In the genomic region with DNA sequence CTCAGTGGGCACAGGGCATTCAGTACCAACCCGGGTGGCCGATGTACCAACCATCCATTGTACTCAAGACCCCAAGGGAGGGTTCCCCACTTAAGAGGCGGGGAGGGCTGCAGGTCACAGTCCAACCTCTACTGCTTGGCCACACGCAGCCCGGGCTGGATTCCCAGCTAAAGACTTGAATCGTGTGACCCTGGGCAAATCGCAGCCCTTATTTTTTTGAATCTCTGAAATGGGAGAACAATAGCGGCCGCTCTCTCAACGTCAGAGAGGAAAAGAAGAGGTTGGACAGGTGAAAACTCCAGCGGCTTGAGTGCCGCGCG, we compare ENCODE assay signal across 7 mouse cellular contexts. TPM values are rescaled to one million over a fixed set of nuclear protein-coding genes. Genes with fewer than 3 reads are reported as not detected.
DNase-seq lines count a peak whose midpoint lies in the region; ATAC-seq lines count a peak whose summit lies in the region.

No protein-coding gene starts in this region.

- DNase-seq in limb, embryonic 10.5 days (ENCODE audit: low spot score), result no peak
- no peak for DNase-seq in ovary, postnatal 14 days (ENCODE audit: low spot score)
- no peak for DNase-seq in thymus, postnatal 4 days

- peaks cover 52% of the 10 kb centered on the region for H3K27me3 ChIP-seq in megakaryocyte, embryonic 14.5 days (replicated peaks)
- 0 out of 2 replicates have a peak, but pooled peaks cover 4% of the 10 kb centered on the region for H3K27me3 ChIP-seq in limb, embryonic 10.5 days (ENCODE audit: low read depth, poor library complexity, severe bottlenecking)
- H3K27me3 ChIP-seq in stomach, embryonic 14.5 days (ENCODE audit: control insufficient read depth, insufficient read depth, low read length), result no peaks in the 10 kb centered on the region

- H3K4me3 ChIP-seq in megakaryocyte, embryonic 14.5 days (replicated peaks), result peak overlapping the region; percentile 96
- peak overlapping the region; percentile 98 for H3K4me3 ChIP-seq in limb, embryonic 10.5 days
- peak overlapping the region; percentile 98 for H3K4me3 ChIP-seq in stomach, embryonic 14.5 days (ENCODE audit: low read depth, low read length)

- no peaks in the 10 kb centered on the region for H3K9me3 ChIP-seq in megakaryocyte, embryonic 14.5 days
- no peaks in the 10 kb centered on the region for H3K9me3 ChIP-seq in limb, embryonic 10.5 days (replicated peaks)
- H3K9me3 ChIP-seq in stomach, embryonic 14.5 days (ENCODE audit: control insufficient read depth, low read depth, low read length), result no peaks in the 10 kb centered on the region

- peak overlapping the region; percentile 97 for H3K9ac ChIP-seq in stomach, embryonic 14.5 days (replicated peaks; ENCODE audit: low read depth, low read length)

- H3K36me3 ChIP-seq in megakaryocyte, embryonic 14.5 days (replicated peaks; ENCODE audit: low read length), result peaks cover 41% of the 10 kb centered on the region
- peaks cover 56% of the 10 kb centered on the region for H3K36me3 ChIP-seq in limb, embryonic 10.5 days
- peaks cover 37% of the 10 kb centered on the region for H3K36me3 ChIP-seq in stomach, embryonic 14.5 days (ENCODE audit: control insufficient read depth, insufficient read depth, low read length)

- peak overlapping the region; percentile 99 for H3K27ac ChIP-seq in limb, embryonic 10.5 days
- H3K27ac ChIP-seq in stomach, embryonic 14.5 days (ENCODE audit: low read length), result peak overlapping the region; percentile 99

- no peak for ATAC-seq in megakaryocyte, adult 5-6 weeks (ENCODE audit: poor library complexity, severe bottlenecking)
- ATAC-seq in erythroid progenitor cell, adult 5-6 weeks (replicated peaks; ENCODE audit: low FRiP score, poor library complexity, severe bottlenecking), result peak; percentile 8; the same call in 1 of the 2 replicates
- no peak for ATAC-seq in stomach, embryonic 14.5 days (ENCODE audit: insufficient number of reproducible peaks, insufficient read depth, low FRiP score, low read depth)

- H3K4me1 ChIP-seq in megakaryocyte, embryonic 14.5 days, result peaks cover 80% of the 10 kb centered on the region
- peaks cover 50% of the 10 kb centered on the region for H3K4me1 ChIP-seq in limb, embryonic 10.5 days
- H3K4me1 ChIP-seq in stomach, embryonic 14.5 days (ENCODE audit: control insufficient read depth, insufficient read depth, low read length), result peaks cover 33% of the 10 kb centered on the region

- peak overlapping the region; percentile 82 for H3K4me2 ChIP-seq in stomach, embryonic 14.5 days (replicated peaks; ENCODE audit: low read depth, low read length)

- WGBS in limb, embryonic 10.5 days, result 0% methylated on average over 14 of the region's 14 CpGs
- WGBS in stomach, embryonic 14.5 days, result under 1% methylated on average over 14 of the region's 14 CpGs

RNA-seq across cellular contexts. Expression of gene Traf4, which starts 0.8 kb away (rescaled TPM):
- 4.8 and 6.3 TPM in 2 replicates for polyA plus RNA-seq in megakaryocyte, embryonic 14.5 days (2012; ENCODE audit: insufficient read depth, low replicate concordance)
- total RNA-seq in megakaryocyte, adult 5-6 weeks (2015), result 1.3 TPM in 2 replicates
- total RNA-seq in megakaryocyte, adult 5-6 weeks (2017), result 0.51 and 2.2 TPM in 2 replicates
- total RNA-seq in erythroid progenitor cell, adult 5-6 weeks (2015; ENCODE audit: low replicate concordance), result 11.3 and 35.3 TPM in 2 replicates
- total RNA-seq in erythroid progenitor cell, adult 5-6 weeks (2017; ENCODE audit: low replicate concordance), result 14.6 and 16.1 TPM in 2 replicates
- polyA plus RNA-seq in limb, embryonic 10.5 days (2016; fragmentation: Nextera tagmentation; extraction: Ambion mirVana), result 178 and 181 TPM in 2 replicates
- polyA plus RNA-seq in stomach, embryonic 14.5 days (2014; fragmentation: Nextera tagmentation; extraction: Ambion mirVana), result 53.5 and 54.7 TPM in 2 replicates

RNA-seq across cellular contexts. Expression of gene Nek8, which starts 11.9 kb away (rescaled TPM):
- 1.3 and 2.2 TPM in 2 replicates for polyA plus RNA-seq in megakaryocyte, embryonic 14.5 days (2012; ENCODE audit: insufficient read depth, low replicate concordance)
- total RNA-seq in megakaryocyte, adult 5-6 weeks (2015), result 2.4 and 8.6 TPM in 2 replicates
- 2.1 and 6.9 TPM in 2 replicates for total RNA-seq in megakaryocyte, adult 5-6 weeks (2017)
- total RNA-seq in erythroid progenitor cell, adult 5-6 weeks (2015; ENCODE audit: low replicate concordance), result 43.2 and 79.6 TPM in 2 replicates
- 35.9 and 76.8 TPM in 2 replicates for total RNA-seq in erythroid progenitor cell, adult 5-6 weeks (2017; ENCODE audit: low replicate concordance)
- polyA plus RNA-seq in limb, embryonic 10.5 days (2016; fragmentation: Nextera tagmentation; extraction: Ambion mirVana), result 17.3 and 19.9 TPM in 2 replicates
- polyA plus RNA-seq in stomach, embryonic 14.5 days (2014; fragmentation: Nextera tagmentation; extraction: Ambion mirVana), result 16.0 and 17.4 TPM in 2 replicates

RNA-seq across cellular contexts. Expression of gene Tlcd1, which starts 11.9 kb away (rescaled TPM):
- 35.9 and 67.9 TPM in 2 replicates for polyA plus RNA-seq in megakaryocyte, embryonic 14.5 days (2012; ENCODE audit: insufficient read depth, low replicate concordance)
- total RNA-seq in megakaryocyte, adult 5-6 weeks (2015), result 0.76 and 2.8 TPM in 2 replicates
- total RNA-seq in megakaryocyte, adult 5-6 weeks (2017), result 1.0 and 1.3 TPM in 2 replicates
- total RNA-seq in erythroid progenitor cell, adult 5-6 weeks (2015; ENCODE audit: low replicate concordance), result 174 and 194 TPM in 2 replicates
- 107 and 197 TPM in 2 replicates for total RNA-seq in erythroid progenitor cell, adult 5-6 weeks (2017; ENCODE audit: low replicate concordance)
- 10.0 and 13.1 TPM in 2 replicates for polyA plus RNA-seq in limb, embryonic 10.5 days (2016; fragmentation: Nextera tagmentation; extraction: Ambion mirVana)
- 27.1 and 28.0 TPM in 2 replicates for polyA plus RNA-seq in stomach, embryonic 14.5 days (2014; fragmentation: Nextera tagmentation; extraction: Ambion mirVana)

RNA-seq across cellular contexts. Expression of gene Rpl23a, which starts 18.8 kb away (rescaled TPM):
- polyA plus RNA-seq in megakaryocyte, embryonic 14.5 days (2012; ENCODE audit: insufficient read depth, low replicate concordance), result 151 and 1,521 TPM in 2 replicates
- total RNA-seq in megakaryocyte, adult 5-6 weeks (2015), result 2,467 and 2,664 TPM in 2 replicates
- total RNA-seq in megakaryocyte, adult 5-6 weeks (2017), result 2,641 and 2,675 TPM in 2 replicates
- 1,034 and 1,190 TPM in 2 replicates for total RNA-seq in erythroid progenitor cell, adult 5-6 weeks (2015; ENCODE audit: low replicate concordance)
- 811 and 1,012 TPM in 2 replicates for total RNA-seq in erythroid progenitor cell, adult 5-6 weeks (2017; ENCODE audit: low replicate concordance)
- polyA plus RNA-seq in limb, embryonic 10.5 days (2016; fragmentation: Nextera tagmentation; extraction: Ambion mirVana), result 1,157 and 1,293 TPM in 2 replicates
- polyA plus RNA-seq in stomach, embryonic 14.5 days (2014; fragmentation: Nextera tagmentation; extraction: Ambion mirVana), result 1,708 and 1,741 TPM in 2 replicates

RNA-seq across cellular contexts. Expression of gene Rab34, which starts 23.7 kb away (rescaled TPM):
- polyA plus RNA-seq in megakaryocyte, embryonic 14.5 days (2012; ENCODE audit: insufficient read depth, low replicate concordance), result 4.5 TPM in 1 of 2 replicates, not detected in the other
- total RNA-seq in megakaryocyte, adult 5-6 weeks (2015), result not detected in 2 replicates
- 1.3 TPM in 1 of 2 replicates, not detected in the other for total RNA-seq in megakaryocyte, adult 5-6 weeks (2017)
- total RNA-seq in erythroid progenitor cell, adult 5-6 weeks (2015; ENCODE audit: low replicate concordance), result 2.9 TPM in 1 of 2 replicates, not detected in the other
- 2.6 and 7.1 TPM in 2 replicates for total RNA-seq in erythroid progenitor cell, adult 5-6 weeks (2017; ENCODE audit: low replicate concordance)
- polyA plus RNA-seq in limb, embryonic 10.5 days (2016; fragmentation: Nextera tagmentation; extraction: Ambion mirVana), result 139 and 141 TPM in 2 replicates
- 156 and 171 TPM in 2 replicates for polyA plus RNA-seq in stomach, embryonic 14.5 days (2014; fragmentation: Nextera tagmentation; extraction: Ambion mirVana)
